Comparison of ENCODE assay signal across 10 mouse cellular contexts in the genomic region with DNA sequence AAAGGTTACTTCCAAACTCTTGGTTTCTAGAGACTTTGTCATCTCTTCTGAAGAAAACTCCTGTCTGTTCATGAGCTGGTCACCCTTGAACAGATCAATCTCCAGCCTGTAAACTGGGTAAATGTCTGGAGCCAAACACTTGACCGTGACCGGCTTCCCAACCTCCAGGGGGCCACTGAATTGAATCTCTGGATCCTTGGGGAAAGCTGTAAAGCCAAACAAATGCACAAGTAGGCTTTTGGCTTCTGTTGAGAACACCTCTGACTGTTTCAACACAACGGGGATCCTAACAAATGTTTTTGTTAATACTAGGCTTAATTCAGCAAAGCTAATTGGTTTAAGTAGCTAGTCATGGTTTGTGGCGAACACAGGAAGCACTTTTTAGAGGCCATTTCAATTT. TPM values are rescaled to one million over a fixed set of nuclear protein-coding genes. Genes with fewer than 3 reads are reported as not detected.
A peak's percentile ranks its signal among the peaks of the same experiment; 100 is the strongest.
DNase-seq lines count a peak whose midpoint lies in the region; ATAC-seq lines count a peak whose summit lies in the region.
"Had no signal": no experiment of that assay in that cellular context is flagged by ENCODE, and none has a peak within 500 bp of the region (broad histone marks: within the 10 kb centered on the region; RNA-seq: fewer than 3 reads in every experiment).

No protein-coding gene starts in this region.

- no peak for ATAC-seq in heart, embryonic 15.5 days (replicated peaks; ENCODE audit: insufficient number of reproducible peaks, insufficient read depth, low FRiP score, low read depth)
- ATAC-seq in hindbrain, embryonic 11.5 days (ENCODE audit: low FRiP score), result peak; percentile 37

- no peaks in the 10 kb centered on the region for H3K27me3 ChIP-seq in heart, embryonic 15.5 days
- no peaks in the 10 kb centered on the region for H3K27me3 ChIP-seq in embryonic facial prominence, embryonic 10.5 days (replicated peaks; ENCODE audit: low read depth, poor library complexity, severe bottlenecking)
- H3K27me3 ChIP-seq in hindbrain, embryonic 11.5 days (ENCODE audit: control insufficient read depth, insufficient read depth, low read length), result no peaks in the 10 kb centered on the region
- 0 out of 2 replicates have a peak, but pooled peaks cover 7% of the 10 kb centered on the region for H3K27me3 ChIP-seq in midbrain, embryonic 10.5 days (ENCODE audit: low read depth, poor library complexity, severe bottlenecking)

- no peak overlapping the region for H3K9ac ChIP-seq in heart, embryonic 15.5 days
- no peak overlapping the region for H3K9ac ChIP-seq in hindbrain, embryonic 11.5 days (ENCODE audit: low read depth, low read length)

- H3K4me2 ChIP-seq in heart, embryonic 15.5 days, result peak overlapping the region; percentile 61
- 0 out of 2 replicates have a peak overlapping the region, but pooled peaks have one; percentile 14 for H3K4me2 ChIP-seq in hindbrain, embryonic 11.5 days (replicated peaks; ENCODE audit: low read depth, low read length)

- peak overlapping the region; percentile 85 for H3K27ac ChIP-seq in heart, embryonic 15.5 days
- peak overlapping the region; percentile 84 for H3K27ac ChIP-seq in embryonic facial prominence, embryonic 10.5 days (replicated peaks)
- H3K27ac ChIP-seq in hindbrain, embryonic 11.5 days (ENCODE audit: low read depth, low read length), result no peak overlapping the region
- peak overlapping the region; percentile 81; the same call in 1 of the 2 replicates for H3K27ac ChIP-seq in midbrain, embryonic 10.5 days (replicated peaks)

- 39% methylated on average over 4 of the region's 4 CpGs for WGBS in heart, embryonic 15.5 days
- WGBS in embryonic facial prominence, embryonic 10.5 days, result 28% methylated on average over 4 of the region's 4 CpGs
- 33% methylated on average over 4 of the region's 4 CpGs for WGBS in hindbrain, embryonic 11.5 days
- WGBS in midbrain, embryonic 10.5 days, result 30% methylated on average over 4 of the region's 4 CpGs

- intact Hi-C loops in left cerebral cortex, postnatal 14 days (cut with DNase I), result no loop called here

- peaks cover 14% of the 10 kb centered on the region for H3K4me1 ChIP-seq in heart, embryonic 15.5 days (replicated peaks)
- H3K4me1 ChIP-seq in embryonic facial prominence, embryonic 10.5 days, result peaks cover 47% of the 10 kb centered on the region
- no peaks in the 10 kb centered on the region for H3K4me1 ChIP-seq in hindbrain, embryonic 11.5 days (replicated peaks; ENCODE audit: control insufficient read depth, insufficient read depth, low read length)
- H3K4me1 ChIP-seq in midbrain, embryonic 10.5 days, result peaks cover 57% of the 10 kb centered on the region

- peak overlapping the region; percentile 58 for H3K4me3 ChIP-seq in heart, embryonic 15.5 days
- H3K4me3 ChIP-seq in embryonic facial prominence, embryonic 10.5 days, result peak overlapping the region; percentile 52
- H3K4me3 ChIP-seq in hindbrain, embryonic 11.5 days (ENCODE audit: low read depth, low read length), result 0 out of 2 replicates have a peak overlapping the region, but pooled peaks have one; percentile 8
- peak overlapping the region; percentile 48; the same call in 1 of the 2 replicates for H3K4me3 ChIP-seq in midbrain, embryonic 10.5 days

- H3K36me3 ChIP-seq in heart, embryonic 15.5 days, result peaks cover 27% of the 10 kb centered on the region
- H3K36me3 ChIP-seq in embryonic facial prominence, embryonic 10.5 days (replicated peaks), result peaks cover 19% of the 10 kb centered on the region
- H3K36me3 ChIP-seq in hindbrain, embryonic 11.5 days (ENCODE audit: control insufficient read depth, insufficient read depth, low read length), result no peaks in the 10 kb centered on the region
- H3K36me3 ChIP-seq in midbrain, embryonic 10.5 days, result peaks cover 11% of the 10 kb centered on the region

- no peak for DNase-seq in heart, adult 8-10 months (ENCODE audit: low spot score)
- DNase-seq in embryonic facial prominence, embryonic 10.5 days (ENCODE audit: low spot score), result peak; percentile 18
- DNase-seq in hindbrain, embryonic 11.5 days (ENCODE audit: low spot score), result peak; percentile 31
- no peak for DNase-seq in midbrain, embryonic 10.5 days (ENCODE audit: low spot score)
- no peak for DNase-seq in left cerebral cortex, postnatal 14 days (ENCODE audit: low spot score in 2 of 2)
- no peak for DNase-seq in urinary bladder, postnatal 36 days (ENCODE audit: low spot score in 2 of 2)
- no peak for DNase-seq in layer of hippocampus, postnatal 25 days (ENCODE audit: extremely low spot score in 1 of 2, low spot score in 1 of 2)
- DNase-seq: lung, postnatal 14 days; retina, postnatal 1 day had no signal

- no peaks in the 10 kb centered on the region for H3K9me3 ChIP-seq in heart, embryonic 15.5 days (replicated peaks)
- no peaks in the 10 kb centered on the region for H3K9me3 ChIP-seq in embryonic facial prominence, embryonic 10.5 days
- no peaks in the 10 kb centered on the region for H3K9me3 ChIP-seq in hindbrain, embryonic 11.5 days (ENCODE audit: control insufficient read depth, low read length)
- H3K9me3 ChIP-seq in midbrain, embryonic 10.5 days (replicated peaks), result no peaks in the 10 kb centered on the region

RNA-seq across cellular contexts. Expression of gene Vcam1, which starts 3.4 kb away (rescaled TPM):
- 77.8 and 78.2 TPM in 2 replicates for polyA plus RNA-seq in heart, embryonic 15.5 days (2015; fragmentation: Nextera tagmentation; extraction: Ambion mirVana)
- total RNA-seq in heart, adult 8-10 months (2022), result 10 to 100 TPM; 16.0 to 19.8 (median 16.5) TPM
- 28.5 and 35.9 TPM in 2 replicates for polyA plus RNA-seq in embryonic facial prominence, embryonic 10.5 days (2016; fragmentation: Nextera tagmentation; extraction: Ambion mirVana)
- polyA plus RNA-seq in hindbrain, embryonic 11.5 days (2014; fragmentation: Nextera tagmentation; extraction: Ambion mirVana), result 76.3 and 86.3 TPM in 2 replicates
- polyA plus RNA-seq in midbrain, embryonic 10.5 days (2016; fragmentation: Nextera tagmentation; extraction: Ambion mirVana), result 30.2 and 47.0 TPM in 2 replicates
- total RNA-seq in left cerebral cortex, postnatal 14 days (2021), result 10 to 100 TPM; 34.6 to 35.2 TPM
- 10 to 100 TPM; 21.8 to 26.7 TPM for total RNA-seq in layer of hippocampus, postnatal 25 days (2021)

Comparison
In these comparisons a context has a peak if more than half of its experiments do, and no peak if none do; other contexts are left out.
1. H3K4me3 ChIP-seq: peak in every context shown above with its lines; median percentile 58 in heart, embryonic 15.5 days; 52 in embryonic facial prominence, embryonic 10.5 days; 48 in midbrain, embryonic 10.5 days; 8 in hindbrain, embryonic 11.5 days.
2. DNase-seq: peak in embryonic facial prominence, embryonic 10.5 days (single experiment) and hindbrain, embryonic 11.5 days (single experiment); none in heart, adult 8-10 months (single experiment), midbrain, embryonic 10.5 days (single experiment), left cerebral cortex, postnatal 14 days (0 of 2), urinary bladder, postnatal 36 days (0 of 2) and layer of hippocampus, postnatal 25 days (0 of 2).